Comparison of ENCODE assay signal across 10 mouse cellular contexts in the genomic region with DNA sequence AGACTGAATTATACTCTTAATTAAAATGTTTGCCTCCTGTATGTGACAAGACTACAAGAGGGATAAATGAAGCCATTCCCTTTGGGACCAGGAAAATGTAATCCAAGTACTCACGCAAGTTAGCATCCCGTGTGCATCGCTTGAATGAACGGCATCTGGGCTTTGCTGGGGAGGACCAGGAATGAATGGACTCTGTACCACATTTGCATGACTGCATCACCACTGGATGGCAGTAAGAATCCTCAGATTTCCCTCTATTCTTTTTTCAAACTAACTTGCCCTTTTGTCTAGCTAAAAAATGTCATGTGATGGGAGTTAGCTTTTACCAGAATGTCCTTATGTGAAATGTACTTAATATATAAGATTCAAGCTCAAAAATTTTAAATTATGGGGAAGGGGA. TPM values are rescaled to one million over a fixed set of nuclear protein-coding genes. Genes with fewer than 3 reads are reported as not detected.
A peak's percentile ranks its signal among the peaks of the same experiment; 100 is the strongest.
DNase-seq lines count a peak whose midpoint lies in the region; ATAC-seq and TF ChIP-seq lines count a peak whose summit lies in the region.
"Had no signal": no experiment of that assay in that cellular context is flagged by ENCODE, and none has a peak within 500 bp of the region (broad histone marks: within the 10 kb centered on the region; RNA-seq: fewer than 3 reads in every experiment).

No protein-coding gene starts in this region.

- 60% methylated on average over 4 of the region's 4 CpGs for WGBS in hindbrain, embryonic 11.5 days
- WGBS in hindbrain, embryonic 13.5 days = 41% methylated on average over 4 of the region's 4 CpGs
- 40% methylated on average over 4 of the region's 4 CpGs for WGBS in midbrain, postnatal 0 days
- WGBS in midbrain, embryonic 10.5 days = 70% methylated on average over 4 of the region's 4 CpGs
- 59% methylated on average over 4 of the region's 4 CpGs for WGBS in intestine, embryonic 16.5 days

- H3K36me3 ChIP-seq in hindbrain, embryonic 11.5 days (ENCODE audit: control insufficient read depth, insufficient read depth, low read length) = no peaks in the 10 kb centered on the region
- H3K36me3 ChIP-seq in hindbrain, embryonic 13.5 days = no peaks in the 10 kb centered on the region
- H3K36me3 ChIP-seq in midbrain, postnatal 0 days (ENCODE audit: insufficient read depth, low read length) = no peaks in the 10 kb centered on the region
- H3K36me3 ChIP-seq in midbrain, embryonic 10.5 days = no peaks in the 10 kb centered on the region
- H3K36me3 ChIP-seq in intestine, embryonic 16.5 days (ENCODE audit: control insufficient read depth, insufficient read depth, low read length) = no peaks in the 10 kb centered on the region
- H3K36me3 ChIP-seq: hindbrain, embryonic 15.5 days had no signal

- H3K9me3 ChIP-seq in hindbrain, embryonic 11.5 days (ENCODE audit: control insufficient read depth, low read length) = no peaks in the 10 kb centered on the region
- no peaks in the 10 kb centered on the region for H3K9me3 ChIP-seq in hindbrain, embryonic 13.5 days
- H3K9me3 ChIP-seq in midbrain, postnatal 0 days (ENCODE audit: low read length) = no peaks in the 10 kb centered on the region
- H3K9me3 ChIP-seq in midbrain, embryonic 10.5 days (replicated peaks) = no peaks in the 10 kb centered on the region
- H3K9me3 ChIP-seq in intestine, embryonic 16.5 days (ENCODE audit: control insufficient read depth, low read length) = no peaks in the 10 kb centered on the region
- H3K9me3 ChIP-seq: hindbrain, embryonic 15.5 days had no signal

- peak; percentile 61 for TF ChIP-seq CTCF in midbrain, postnatal 0 days (IDR thresholded peaks at IDR 0.05)

- H3K4me1 ChIP-seq in hindbrain, embryonic 11.5 days (replicated peaks; ENCODE audit: control insufficient read depth, insufficient read depth, low read length) = no peaks in the 10 kb centered on the region
- no peaks in the 10 kb centered on the region for H3K4me1 ChIP-seq in hindbrain, embryonic 13.5 days (replicated peaks)
- H3K4me1 ChIP-seq in midbrain, postnatal 0 days (ENCODE audit: insufficient read depth, low read length) = no peaks in the 10 kb centered on the region
- H3K4me1 ChIP-seq in midbrain, embryonic 10.5 days = no peaks in the 10 kb centered on the region
- H3K4me1 ChIP-seq in intestine, embryonic 16.5 days (ENCODE audit: control insufficient read depth, insufficient read depth, low read length) = no peaks in the 10 kb centered on the region
- H3K4me1 ChIP-seq: hindbrain, embryonic 15.5 days had no signal

- H3K27ac ChIP-seq in hindbrain, embryonic 11.5 days (ENCODE audit: low read depth, low read length) = no peak overlapping the region
- no peak overlapping the region for H3K27ac ChIP-seq in hindbrain, embryonic 13.5 days
- H3K27ac ChIP-seq in midbrain, postnatal 0 days (ENCODE audit: low read depth, low read length) = no peak overlapping the region
- no peak overlapping the region for H3K27ac ChIP-seq in midbrain, embryonic 10.5 days (replicated peaks)
- no peak overlapping the region for H3K27ac ChIP-seq in intestine, embryonic 16.5 days (ENCODE audit: low read length)
- H3K27ac ChIP-seq: hindbrain, embryonic 15.5 days had no signal

- DNase-seq in hindbrain, embryonic 11.5 days (ENCODE audit: low spot score) = peak; percentile 11
- peak; percentile 54 for DNase-seq in midbrain, postnatal 0 days (ENCODE audit: low spot score)
- no peak for DNase-seq in midbrain, embryonic 10.5 days (ENCODE audit: low spot score)
- peak; percentile 13 for DNase-seq in embryo, embryonic 11 days
- DNase-seq in lung, postnatal 14 days = peak; percentile 23
- DNase-seq in MN1 (ENCODE audit: low spot score) = no peak
- DNase-seq: cerebellum, adult 11-12 months had no signal

- ATAC-seq in hindbrain, embryonic 11.5 days (ENCODE audit: low FRiP score) = peak; percentile 53; the same call in 1 of the 2 replicates
- no peak for ATAC-seq in hindbrain, embryonic 13.5 days (ENCODE audit: low FRiP score)
- ATAC-seq in midbrain, postnatal 0 days (ENCODE audit: low FRiP score) = no peak
- no peak for ATAC-seq in intestine, embryonic 16.5 days

- no peak overlapping the region for H3K9ac ChIP-seq in hindbrain, embryonic 11.5 days (ENCODE audit: low read depth, low read length)
- H3K9ac ChIP-seq in hindbrain, embryonic 13.5 days = no peak overlapping the region
- H3K9ac ChIP-seq in midbrain, postnatal 0 days (replicated peaks; ENCODE audit: low read length, poor library complexity, severe bottlenecking) = no peak overlapping the region
- no peak overlapping the region for H3K9ac ChIP-seq in intestine, embryonic 16.5 days (ENCODE audit: low read depth, low read length)
- H3K9ac ChIP-seq: hindbrain, embryonic 15.5 days had no signal

- H3K4me3 ChIP-seq in hindbrain, embryonic 11.5 days (ENCODE audit: low read depth, low read length) = no peak overlapping the region
- H3K4me3 ChIP-seq in hindbrain, embryonic 13.5 days = no peak overlapping the region
- no peak overlapping the region for H3K4me3 ChIP-seq in midbrain, postnatal 0 days (ENCODE audit: low read depth, low read length)
- H3K4me3 ChIP-seq in midbrain, embryonic 10.5 days = no peak overlapping the region
- no peak overlapping the region for H3K4me3 ChIP-seq in intestine, embryonic 16.5 days (ENCODE audit: low read length)
- H3K4me3 ChIP-seq: hindbrain, embryonic 15.5 days had no signal

- no peak overlapping the region for H3K4me2 ChIP-seq in hindbrain, embryonic 11.5 days (replicated peaks; ENCODE audit: low read depth, low read length)
- no peak overlapping the region for H3K4me2 ChIP-seq in hindbrain, embryonic 13.5 days
- H3K4me2 ChIP-seq in midbrain, postnatal 0 days (ENCODE audit: low read depth, low read length, poor library complexity, severe bottlenecking) = no peak overlapping the region
- no peak overlapping the region for H3K4me2 ChIP-seq in intestine, embryonic 16.5 days (ENCODE audit: low read depth, low read length)
- H3K4me2 ChIP-seq: hindbrain, embryonic 15.5 days had no signal

- no peaks in the 10 kb centered on the region for H3K27me3 ChIP-seq in hindbrain, embryonic 11.5 days (ENCODE audit: control insufficient read depth, insufficient read depth, low read length)
- H3K27me3 ChIP-seq in hindbrain, embryonic 13.5 days = no peaks in the 10 kb centered on the region
- no peaks in the 10 kb centered on the region for H3K27me3 ChIP-seq in midbrain, postnatal 0 days (ENCODE audit: insufficient read depth, low read length)
- no peaks in the 10 kb centered on the region for H3K27me3 ChIP-seq in midbrain, embryonic 10.5 days (ENCODE audit: low read depth, poor library complexity, severe bottlenecking)
- H3K27me3 ChIP-seq in intestine, embryonic 16.5 days (replicated peaks; ENCODE audit: control insufficient read depth, insufficient read depth, low read length) = no peaks in the 10 kb centered on the region
- H3K27me3 ChIP-seq: hindbrain, embryonic 15.5 days had no signal

RNA-seq across cellular contexts. Expression of gene Rasgrp3, which starts 29.3 kb away (rescaled TPM):
- 7.6 and 10.4 TPM in 2 replicates for polyA plus RNA-seq in hindbrain, embryonic 11.5 days (2014; fragmentation: Nextera tagmentation; extraction: Ambion mirVana)
- polyA plus RNA-seq in hindbrain, embryonic 13.5 days (2015; fragmentation: Nextera tagmentation; extraction: Ambion mirVana) = 7.4 and 8.2 TPM in 2 replicates
- 8.1 and 9.3 TPM in 2 replicates for total RNA-seq in midbrain, postnatal 0 days (2014; rRNA removed)
- polyA plus RNA-seq in midbrain, postnatal 0 days (2015; fragmentation: Nextera tagmentation; extraction: Ambion mirVana) = 3.2 and 4.8 TPM in 2 replicates
- polyA plus RNA-seq in midbrain, embryonic 10.5 days (2016; fragmentation: Nextera tagmentation; extraction: Ambion mirVana) = 6.3 and 7.5 TPM in 2 replicates
- polyA plus RNA-seq in intestine, embryonic 16.5 days (2015; fragmentation: Nextera tagmentation; extraction: Ambion mirVana) = 9.5 and 10.7 TPM in 2 replicates

Comparison
In these comparisons a context has a peak if more than half of its experiments do, and no peak if none do; other contexts are left out.
1. DNase-seq: peak in hindbrain, embryonic 11.5 days (single experiment), midbrain, postnatal 0 days (single experiment), embryo, embryonic 11 days (single experiment) and lung, postnatal 14 days (single experiment); none in midbrain, embryonic 10.5 days (single experiment) and MN1 (single experiment).